In genomic region chr7:44901230-44901722, GRCm38 (mm10) we compare ENCODE assay signal across 8 mouse cellular contexts. TPM values are rescaled to one million over a fixed set of nuclear protein-coding genes. Genes with fewer than 3 reads are reported as not detected.
DNase-seq lines count a peak whose midpoint lies in the region; ATAC-seq lines count a peak whose summit lies in the region.

No protein-coding gene starts in this region.

- H3K27ac ChIP-seq in embryonic facial prominence, embryonic 13.5 days, result peak overlapping the region; percentile 55
- peak overlapping the region; percentile 52 for H3K27ac ChIP-seq in intestine, embryonic 15.5 days
- peak overlapping the region; percentile 56 for H3K27ac ChIP-seq in lung, embryonic 16.5 days (ENCODE audit: low read length)

- peak; percentile 31 for DNase-seq in 416B (ENCODE audit: low read depth)
- DNase-seq in CD8-positive naive resting alpha-beta T cell, adult 2 months (ENCODE audit: low read depth in 2 of 2, low spot score in 2 of 2), result peak; percentile 33 to 46
- peak; percentile 82 for DNase-seq in retina, postnatal 1 day
- no peak for DNase-seq in layer of hippocampus, postnatal 25 days (ENCODE audit: extremely low spot score in 1 of 2, low spot score in 1 of 2)
- no peak for DNase-seq in ovary, adult 18-20 months (ENCODE audit: low spot score)

- no peaks in the 10 kb centered on the region for H3K27me3 ChIP-seq in embryonic facial prominence, embryonic 13.5 days
- no peaks in the 10 kb centered on the region for H3K27me3 ChIP-seq in intestine, embryonic 15.5 days (replicated peaks)
- no peaks in the 10 kb centered on the region for H3K27me3 ChIP-seq in lung, embryonic 16.5 days (ENCODE audit: control insufficient read depth, insufficient read depth, low read depth, low read length)

- H3K9me3 ChIP-seq in embryonic facial prominence, embryonic 13.5 days, result no peaks in the 10 kb centered on the region
- no peaks in the 10 kb centered on the region for H3K9me3 ChIP-seq in intestine, embryonic 15.5 days
- H3K9me3 ChIP-seq in lung, embryonic 16.5 days (ENCODE audit: control insufficient read depth, low read length), result no peaks in the 10 kb centered on the region

- H3K4me2 ChIP-seq in embryonic facial prominence, embryonic 13.5 days, result peak overlapping the region; percentile 59
- H3K4me2 ChIP-seq in intestine, embryonic 15.5 days (replicated peaks), result peak overlapping the region; percentile 72
- peak overlapping the region; percentile 47 for H3K4me2 ChIP-seq in lung, embryonic 16.5 days (ENCODE audit: low read depth, low read length)

- ATAC-seq in embryonic facial prominence, embryonic 13.5 days (ENCODE audit: insufficient number of reproducible peaks, insufficient read depth, low FRiP score, low TSS enrichment, low read depth), result no peak
- ATAC-seq in intestine, embryonic 15.5 days, result peak; percentile 66
- ATAC-seq in lung, embryonic 16.5 days (ENCODE audit: low read depth), result peak; percentile 66

- 18% methylated on average over 21 of the region's 21 CpGs for WGBS in embryonic facial prominence, embryonic 13.5 days
- WGBS in intestine, embryonic 15.5 days, result 13% methylated on average over 21 of the region's 21 CpGs
- 6% methylated on average over 21 of the region's 21 CpGs for WGBS in lung, embryonic 16.5 days

- H3K9ac ChIP-seq in embryonic facial prominence, embryonic 13.5 days, result peak overlapping the region; percentile 58
- peak overlapping the region; percentile 16; the same call in 1 of the 2 replicates for H3K9ac ChIP-seq in intestine, embryonic 15.5 days
- peak overlapping the region; percentile 34 for H3K9ac ChIP-seq in lung, embryonic 16.5 days (ENCODE audit: low read length)

- H3K36me3 ChIP-seq in embryonic facial prominence, embryonic 13.5 days, result peaks cover 77% of the 10 kb centered on the region
- peaks cover 38% of the 10 kb centered on the region for H3K36me3 ChIP-seq in intestine, embryonic 15.5 days
- H3K36me3 ChIP-seq in lung, embryonic 16.5 days (ENCODE audit: control insufficient read depth, insufficient read depth, low read length), result peaks cover 36% of the 10 kb centered on the region

- peak overlapping the region; percentile 27 for H3K4me3 ChIP-seq in embryonic facial prominence, embryonic 13.5 days
- H3K4me3 ChIP-seq in intestine, embryonic 15.5 days (replicated peaks), result peak overlapping the region; percentile 36
- H3K4me3 ChIP-seq in lung, embryonic 16.5 days (ENCODE audit: low read length), result peak overlapping the region; percentile 34

- H3K4me1 ChIP-seq in embryonic facial prominence, embryonic 13.5 days, result peaks cover 35% of the 10 kb centered on the region
- peaks cover 29% of the 10 kb centered on the region for H3K4me1 ChIP-seq in intestine, embryonic 15.5 days (replicated peaks)
- peaks cover 24% of the 10 kb centered on the region for H3K4me1 ChIP-seq in lung, embryonic 16.5 days (replicated peaks; ENCODE audit: control insufficient read depth, insufficient read depth, low read length)

RNA-seq across cellular contexts. Expression of gene Fuz, which starts 5.4 kb away (rescaled TPM):
- 26.1 and 29.7 TPM in 2 replicates for polyA plus RNA-seq in embryonic facial prominence, embryonic 13.5 days (2015; fragmentation: Nextera tagmentation; extraction: Ambion mirVana)
- polyA plus RNA-seq in intestine, embryonic 15.5 days (2015; fragmentation: Nextera tagmentation; extraction: Ambion mirVana), result 17.0 and 18.8 TPM in 2 replicates
- 22.4 and 24.3 TPM in 2 replicates for polyA plus RNA-seq in lung, embryonic 16.5 days (2015; fragmentation: Nextera tagmentation; extraction: Ambion mirVana)
- total RNA-seq in layer of hippocampus, postnatal 25 days (2021), result 10 to 100 TPM; 27.3 to 29.2 TPM

RNA-seq across cellular contexts. Expression of gene Med25, which starts 8.8 kb away (rescaled TPM):
- 107 and 111 TPM in 2 replicates for polyA plus RNA-seq in embryonic facial prominence, embryonic 13.5 days (2015; fragmentation: Nextera tagmentation; extraction: Ambion mirVana)
- polyA plus RNA-seq in intestine, embryonic 15.5 days (2015; fragmentation: Nextera tagmentation; extraction: Ambion mirVana), result 88.2 and 91.8 TPM in 2 replicates
- polyA plus RNA-seq in lung, embryonic 16.5 days (2015; fragmentation: Nextera tagmentation; extraction: Ambion mirVana), result 97.3 and 102 TPM in 2 replicates
- total RNA-seq in layer of hippocampus, postnatal 25 days (2021), result 100 to 1,000 TPM; 105 to 108 TPM

RNA-seq across cellular contexts. Expression of gene Ap2a1, which starts 28.0 kb away (rescaled TPM):
- polyA plus RNA-seq in embryonic facial prominence, embryonic 13.5 days (2015; fragmentation: Nextera tagmentation; extraction: Ambion mirVana), result 72.3 and 77.5 TPM in 2 replicates
- 60.1 and 65.0 TPM in 2 replicates for polyA plus RNA-seq in intestine, embryonic 15.5 days (2015; fragmentation: Nextera tagmentation; extraction: Ambion mirVana)
- 58.2 and 63.7 TPM in 2 replicates for polyA plus RNA-seq in lung, embryonic 16.5 days (2015; fragmentation: Nextera tagmentation; extraction: Ambion mirVana)
- total RNA-seq in layer of hippocampus, postnatal 25 days (2021), result 100 to 1,000 TPM; 304 to 306 TPM

RNA-seq across cellular contexts. Expression of gene Ptov1, which starts 31.7 kb away (rescaled TPM):
- polyA plus RNA-seq in embryonic facial prominence, embryonic 13.5 days (2015; fragmentation: Nextera tagmentation; extraction: Ambion mirVana), result 469 and 526 TPM in 2 replicates
- polyA plus RNA-seq in intestine, embryonic 15.5 days (2015; fragmentation: Nextera tagmentation; extraction: Ambion mirVana), result 239 and 253 TPM in 2 replicates
- 302 and 307 TPM in 2 replicates for polyA plus RNA-seq in lung, embryonic 16.5 days (2015; fragmentation: Nextera tagmentation; extraction: Ambion mirVana)
- total RNA-seq in layer of hippocampus, postnatal 25 days (2021), result 100 to 1,000 TPM; 311 to 358 TPM

RNA-seq across cellular contexts. Expression of gene Tsks, which starts 41.7 kb away (rescaled TPM):
- polyA plus RNA-seq in embryonic facial prominence, embryonic 13.5 days (2015; fragmentation: Nextera tagmentation; extraction: Ambion mirVana), result 0.25 and 0.26 TPM in 2 replicates
- 0.14 TPM in 1 of 2 replicates, not detected in the other for polyA plus RNA-seq in intestine, embryonic 15.5 days (2015; fragmentation: Nextera tagmentation; extraction: Ambion mirVana)
- polyA plus RNA-seq in lung, embryonic 16.5 days (2015; fragmentation: Nextera tagmentation; extraction: Ambion mirVana), result 0.15 and 0.44 TPM in 2 replicates
- total RNA-seq in layer of hippocampus, postnatal 25 days (2021), result 1 to 10 TPM in 1 of 2 experiments, under 1 TPM in 1; 0.73 to 1.0 TPM

Comparison
In these comparisons a context has a peak if more than half of its experiments do, and no peak if none do; other contexts are left out.
1. DNase-seq: peak in 416B (single experiment), CD8-positive naive resting alpha-beta T cell, adult 2 months (2 of 2) and retina, postnatal 1 day (single experiment); none in layer of hippocampus, postnatal 25 days (0 of 2) and ovary, adult 18-20 months (single experiment).
2. Peak in every context shown above with its lines, with median percentiles within 50 percentile points of each other: H3K27ac ChIP-seq, H3K4me2 ChIP-seq, H3K4me3 ChIP-seq and H3K9ac ChIP-seq.